12 mouse cellular contexts compared by ENCODE assay signal in genomic region chr15:86201696-86202330, GRCm38 (mm10). TPM values are rescaled to one million over a fixed set of nuclear protein-coding genes. Genes with fewer than 3 reads are reported as not detected.
DNase-seq lines count a peak whose midpoint lies in the region; ATAC-seq lines count a peak whose summit lies in the region.
"Had no signal": no experiment of that assay in that cellular context is flagged by ENCODE, and none has a peak within 500 bp of the region (broad histone marks: within the 10 kb centered on the region; RNA-seq: fewer than 3 reads in every experiment).

No protein-coding gene starts in this region.

- no peak overlapping the region for H3K9ac ChIP-seq in embryonic facial prominence, embryonic 13.5 days
- H3K9ac ChIP-seq in kidney, embryonic 16.5 days (replicated peaks; ENCODE audit: low read length), result 0 out of 2 replicates have a peak overlapping the region, but pooled peaks have one; percentile 27
- no peak overlapping the region for H3K9ac ChIP-seq in kidney, embryonic 14.5 days (ENCODE audit: low read depth, low read length)
- H3K9ac ChIP-seq in stomach, embryonic 15.5 days, result no peak overlapping the region
- H3K9ac ChIP-seq: hindbrain, embryonic 12.5 days had no signal

- H3K27ac ChIP-seq in embryonic facial prominence, embryonic 13.5 days, result 0 out of 2 replicates have a peak overlapping the region, but pooled peaks have one; percentile 13
- no peak overlapping the region for H3K27ac ChIP-seq in embryonic facial prominence, embryonic 10.5 days (replicated peaks)
- peak overlapping the region; percentile 39 for H3K27ac ChIP-seq in kidney, embryonic 16.5 days (ENCODE audit: low read length)
- H3K27ac ChIP-seq in kidney, embryonic 14.5 days (ENCODE audit: low read depth, low read length), result no peak overlapping the region
- peak overlapping the region; percentile 41; the same call in 1 of the 2 replicates for H3K27ac ChIP-seq in stomach, embryonic 15.5 days
- H3K27ac ChIP-seq: hindbrain, embryonic 12.5 days had no signal

- no peak for ATAC-seq in embryonic facial prominence, embryonic 13.5 days (ENCODE audit: insufficient number of reproducible peaks, insufficient read depth, low FRiP score, low TSS enrichment, low read depth)
- no peak for ATAC-seq in kidney, embryonic 16.5 days (ENCODE audit: low FRiP score, low TSS enrichment)
- ATAC-seq in kidney, embryonic 14.5 days (ENCODE audit: low FRiP score, low TSS enrichment), result no peak
- ATAC-seq in stomach, embryonic 15.5 days (ENCODE audit: insufficient read depth, low FRiP score, low read depth), result no peak
- ATAC-seq: forebrain, embryonic 14.5 days had no signal

- H3K4me1 ChIP-seq in embryonic facial prominence, embryonic 13.5 days, result peaks cover 9% of the 10 kb centered on the region
- H3K4me1 ChIP-seq in embryonic facial prominence, embryonic 10.5 days, result peaks cover 23% of the 10 kb centered on the region
- H3K4me1 ChIP-seq in kidney, embryonic 16.5 days (ENCODE audit: insufficient read depth, low read length), result peaks cover 37% of the 10 kb centered on the region
- peaks cover 21% of the 10 kb centered on the region for H3K4me1 ChIP-seq in kidney, embryonic 14.5 days (ENCODE audit: control insufficient read depth, insufficient read depth, low read length)
- peaks cover 8% of the 10 kb centered on the region; the same call in 1 of the 2 replicates for H3K4me1 ChIP-seq in stomach, embryonic 15.5 days

- no peaks in the 10 kb centered on the region for H3K27me3 ChIP-seq in embryonic facial prominence, embryonic 13.5 days
- no peaks in the 10 kb centered on the region for H3K27me3 ChIP-seq in embryonic facial prominence, embryonic 10.5 days (replicated peaks; ENCODE audit: low read depth, poor library complexity, severe bottlenecking)
- H3K27me3 ChIP-seq in kidney, embryonic 16.5 days (ENCODE audit: insufficient read depth, low read length), result no peaks in the 10 kb centered on the region
- no peaks in the 10 kb centered on the region for H3K27me3 ChIP-seq in kidney, embryonic 14.5 days (ENCODE audit: control insufficient read depth, insufficient read depth, low read length)
- no peaks in the 10 kb centered on the region for H3K27me3 ChIP-seq in stomach, embryonic 15.5 days (replicated peaks)
- H3K27me3 ChIP-seq: hindbrain, embryonic 12.5 days had no signal

- no peak overlapping the region for H3K4me3 ChIP-seq in embryonic facial prominence, embryonic 13.5 days
- H3K4me3 ChIP-seq in embryonic facial prominence, embryonic 10.5 days, result no peak overlapping the region
- H3K4me3 ChIP-seq in kidney, embryonic 16.5 days (ENCODE audit: low read length), result no peak overlapping the region
- no peak overlapping the region for H3K4me3 ChIP-seq in kidney, embryonic 14.5 days (ENCODE audit: low read length)
- H3K4me3 ChIP-seq in stomach, embryonic 15.5 days (replicated peaks), result no peak overlapping the region
- H3K4me3 ChIP-seq: hindbrain, embryonic 12.5 days had no signal

- DNase-seq in embryonic facial prominence, embryonic 10.5 days (ENCODE audit: low spot score), result no peak
- DNase-seq in right cerebral cortex, postnatal 10 days (ENCODE audit: low spot score in 2 of 2), result peak; percentile 57 to 64
- no peak for DNase-seq in right cerebral cortex, postnatal 4 days
- DNase-seq in urinary bladder, adult 18-20 months (ENCODE audit: low spot score in 2 of 2), result no peak
- DNase-seq: cerebellum, postnatal 36 days; layer of hippocampus, postnatal 36 days had no signal

- H3K36me3 ChIP-seq in embryonic facial prominence, embryonic 13.5 days, result no peaks in the 10 kb centered on the region
- no peaks in the 10 kb centered on the region for H3K36me3 ChIP-seq in embryonic facial prominence, embryonic 10.5 days (replicated peaks)
- no peaks in the 10 kb centered on the region for H3K36me3 ChIP-seq in kidney, embryonic 16.5 days (ENCODE audit: insufficient read depth, low read length)
- H3K36me3 ChIP-seq in kidney, embryonic 14.5 days (ENCODE audit: control insufficient read depth, insufficient read depth, low read length), result no peaks in the 10 kb centered on the region
- no peaks in the 10 kb centered on the region for H3K36me3 ChIP-seq in stomach, embryonic 15.5 days
- H3K36me3 ChIP-seq: hindbrain, embryonic 12.5 days had no signal

- no peak overlapping the region for H3K4me2 ChIP-seq in embryonic facial prominence, embryonic 13.5 days
- no peak overlapping the region for H3K4me2 ChIP-seq in kidney, embryonic 16.5 days (replicated peaks; ENCODE audit: low read depth, low read length)
- no peak overlapping the region for H3K4me2 ChIP-seq in kidney, embryonic 14.5 days (replicated peaks; ENCODE audit: low read depth, low read length)
- no peak overlapping the region for H3K4me2 ChIP-seq in stomach, embryonic 15.5 days
- H3K4me2 ChIP-seq: hindbrain, embryonic 12.5 days had no signal

- no peaks in the 10 kb centered on the region for H3K9me3 ChIP-seq in embryonic facial prominence, embryonic 13.5 days
- H3K9me3 ChIP-seq in embryonic facial prominence, embryonic 10.5 days, result no peaks in the 10 kb centered on the region
- no peaks in the 10 kb centered on the region for H3K9me3 ChIP-seq in kidney, embryonic 16.5 days (ENCODE audit: low read length)
- no peaks in the 10 kb centered on the region for H3K9me3 ChIP-seq in kidney, embryonic 14.5 days (ENCODE audit: control insufficient read depth, low read length)
- no peaks in the 10 kb centered on the region for H3K9me3 ChIP-seq in stomach, embryonic 15.5 days
- H3K9me3 ChIP-seq: hindbrain, embryonic 12.5 days had no signal

- WGBS in embryonic facial prominence, embryonic 13.5 days, result 70% methylated on average over 9 of the region's 9 CpGs
- 73% methylated on average over 9 of the region's 9 CpGs for WGBS in embryonic facial prominence, embryonic 10.5 days
- 51% methylated on average over 9 of the region's 9 CpGs for WGBS in kidney, embryonic 16.5 days
- 70% methylated on average over 9 of the region's 9 CpGs for WGBS in kidney, embryonic 14.5 days
- WGBS in stomach, embryonic 15.5 days, result 68% methylated on average over 9 of the region's 9 CpGs

RNA-seq across cellular contexts. Expression of gene Tbc1d22a, which starts 12.4 kb away (rescaled TPM):
- 10.8 and 12.8 TPM in 2 replicates for polyA plus RNA-seq in embryonic facial prominence, embryonic 13.5 days (2015; fragmentation: Nextera tagmentation; extraction: Ambion mirVana)
- 11.2 and 11.9 TPM in 2 replicates for polyA plus RNA-seq in embryonic facial prominence, embryonic 10.5 days (2016; fragmentation: Nextera tagmentation; extraction: Ambion mirVana)
- polyA plus RNA-seq in kidney, embryonic 16.5 days (2015; fragmentation: Nextera tagmentation; extraction: Ambion mirVana), result 16.5 and 16.6 TPM in 2 replicates
- polyA plus RNA-seq in kidney, embryonic 14.5 days (2014; fragmentation: Nextera tagmentation; extraction: Ambion mirVana), result 6.5 and 11.1 TPM in 2 replicates
- polyA plus RNA-seq in stomach, embryonic 15.5 days (2015; fragmentation: Nextera tagmentation; extraction: Ambion mirVana), result 10.4 TPM in 2 replicates

RNA-seq across cellular contexts. Expression of gene Cerk, which starts 15.9 kb away (rescaled TPM):
- polyA plus RNA-seq in embryonic facial prominence, embryonic 13.5 days (2015; fragmentation: Nextera tagmentation; extraction: Ambion mirVana), result 14.0 and 16.5 TPM in 2 replicates
- polyA plus RNA-seq in embryonic facial prominence, embryonic 10.5 days (2016; fragmentation: Nextera tagmentation; extraction: Ambion mirVana), result 11.7 and 13.1 TPM in 2 replicates
- polyA plus RNA-seq in kidney, embryonic 16.5 days (2015; fragmentation: Nextera tagmentation; extraction: Ambion mirVana), result 13.6 and 13.7 TPM in 2 replicates
- 5.7 and 14.2 TPM in 2 replicates for polyA plus RNA-seq in kidney, embryonic 14.5 days (2014; fragmentation: Nextera tagmentation; extraction: Ambion mirVana)
- 11.0 and 12.1 TPM in 2 replicates for polyA plus RNA-seq in stomach, embryonic 15.5 days (2015; fragmentation: Nextera tagmentation; extraction: Ambion mirVana)

Comparison
In these comparisons a context has a peak if more than half of its experiments do, and no peak if none do; other contexts are left out.
1. H3K27ac ChIP-seq: peak in embryonic facial prominence, embryonic 13.5 days (single experiment), kidney, embryonic 16.5 days (single experiment) and stomach, embryonic 15.5 days (single experiment); none in embryonic facial prominence, embryonic 10.5 days (single experiment) and kidney, embryonic 14.5 days (single experiment).
2. DNase-seq: peak in right cerebral cortex, postnatal 10 days (2 of 2); none in embryonic facial prominence, embryonic 10.5 days (single experiment), right cerebral cortex, postnatal 4 days (single experiment) and urinary bladder, adult 18-20 months (0 of 2).